In genomic region chr19:30229477-30229876, GRCm38 (mm10) we compare ENCODE assay signal across 32 mouse cellular contexts. TPM values are rescaled to one million over a fixed set of nuclear protein-coding genes. Genes with fewer than 3 reads are reported as not detected.
A peak's percentile ranks its signal among the peaks of the same experiment; 100 is the strongest.
DNase-seq lines count a peak whose midpoint lies in the region; ATAC-seq and TF ChIP-seq lines count a peak whose summit lies in the region.
"Had no signal": no experiment of that assay in that cellular context is flagged by ENCODE, and none has a peak within 500 bp of the region (broad histone marks: within the 10 kb centered on the region; RNA-seq: fewer than 3 reads in every experiment).

No protein-coding gene starts in this region.

- no peak for TF ChIP-seq CTCF in kidney, adult 2 months (conservative IDR thresholded peaks at IDR 0.05; ENCODE audit: insufficient read depth, insufficient read length, low read depth, low read length)

- no peak overlapping the region for H3K4me2 ChIP-seq in liver, embryonic 16.5 days (ENCODE audit: low read depth, low read length)
- no peak overlapping the region for H3K4me2 ChIP-seq in liver, embryonic 12.5 days
- H3K4me2 ChIP-seq: embryonic facial prominence, embryonic 13.5 days; forebrain, embryonic 12.5 days; forebrain, embryonic 15.5 days; heart, embryonic 13.5 days; hindbrain, embryonic 12.5 days; hindbrain, embryonic 15.5 days had no signal

- H3K36me3 ChIP-seq in kidney, adult 2 months (ENCODE audit: control insufficient read depth, insufficient read depth, low read length): no peaks in the 10 kb centered on the region
- H3K36me3 ChIP-seq in liver, embryonic 16.5 days (ENCODE audit: control insufficient read depth, insufficient read depth): no peaks in the 10 kb centered on the region
- H3K36me3 ChIP-seq in liver, embryonic 12.5 days: no peaks in the 10 kb centered on the region
- H3K36me3 ChIP-seq: embryonic facial prominence, embryonic 10.5 days; embryonic facial prominence, embryonic 13.5 days; forebrain, embryonic 12.5 days; forebrain, embryonic 15.5 days; heart, embryonic 13.5 days; hindbrain, embryonic 12.5 days; hindbrain, embryonic 15.5 days had no signal

- TF ChIP-seq POLR2A in kidney, adult 2 months (IDR thresholded peaks at IDR 0.05; ENCODE audit: low read depth, low read length): no peak

- no peak overlapping the region for H3K9ac ChIP-seq in liver, embryonic 16.5 days (ENCODE audit: low read depth, low read length)
- no peak overlapping the region for H3K9ac ChIP-seq in liver, embryonic 12.5 days
- H3K9ac ChIP-seq: embryonic facial prominence, embryonic 13.5 days; forebrain, embryonic 12.5 days; forebrain, embryonic 15.5 days; heart, embryonic 13.5 days; hindbrain, embryonic 12.5 days; hindbrain, embryonic 15.5 days had no signal

- no peak overlapping the region for H3K27ac ChIP-seq in kidney, adult 2 months (ENCODE audit: insufficient read depth, low read depth, low read length)
- H3K27ac ChIP-seq in liver, embryonic 16.5 days (ENCODE audit: low read length): no peak overlapping the region
- H3K27ac ChIP-seq in liver, embryonic 12.5 days: no peak overlapping the region
- H3K27ac ChIP-seq: embryonic facial prominence, embryonic 10.5 days; embryonic facial prominence, embryonic 13.5 days; forebrain, embryonic 12.5 days; forebrain, embryonic 15.5 days; heart, embryonic 13.5 days; hindbrain, embryonic 12.5 days; hindbrain, embryonic 15.5 days had no signal

- peak; percentile 41; the same call in 1 of the 2 replicates for ATAC-seq in liver, embryonic 16.5 days (ENCODE audit: low read depth)
- ATAC-seq in liver, embryonic 12.5 days: no peak
- ATAC-seq in frontal cortex, adult (ENCODE audit: low TSS enrichment): no peak
- ATAC-seq: activated CD4-positive, CD25-positive, alpha-beta regulatory T cell, adult 4 months; forebrain, embryonic 15.5 days had no signal

- no peak overlapping the region for H3K4me3 ChIP-seq in kidney, adult 2 months (ENCODE audit: insufficient read depth, low read depth, low read length)
- no peak overlapping the region for H3K4me3 ChIP-seq in liver, embryonic 16.5 days (ENCODE audit: low read depth, low read length)
- H3K4me3 ChIP-seq in liver, embryonic 12.5 days: no peak overlapping the region
- H3K4me3 ChIP-seq: embryonic facial prominence, embryonic 10.5 days; embryonic facial prominence, embryonic 13.5 days; erythroblast, embryonic 14.5 days; forebrain, embryonic 12.5 days; forebrain, embryonic 15.5 days; heart, embryonic 13.5 days; hindbrain, embryonic 12.5 days; hindbrain, embryonic 15.5 days had no signal

- H3K4me1 ChIP-seq in kidney, adult 2 months (ENCODE audit: control insufficient read depth, insufficient read depth, low read length): no peaks in the 10 kb centered on the region; the same call in 1 of the 2 replicates
- H3K4me1 ChIP-seq in liver, embryonic 16.5 days (ENCODE audit: control insufficient read depth, low read depth, low read length): no peaks in the 10 kb centered on the region; the same call in 1 of the 2 replicates
- H3K4me1 ChIP-seq in liver, embryonic 12.5 days: no peaks in the 10 kb centered on the region
- H3K4me1 ChIP-seq: embryonic facial prominence, embryonic 10.5 days; embryonic facial prominence, embryonic 13.5 days; forebrain, embryonic 12.5 days; forebrain, embryonic 15.5 days; heart, embryonic 13.5 days; hindbrain, embryonic 12.5 days; hindbrain, embryonic 15.5 days had no signal

- DNase-seq in heart, adult 11 months: peak; percentile 34
- no peak for DNase-seq in heart, postnatal 14 days
- peak; percentile 27 for DNase-seq in kidney, adult 2 months
- no peak for DNase-seq in kidney, adult 9 months
- DNase-seq: adrenal gland, adult 8-10 months; adrenal gland, postnatal 25 days; cerebellum, adult 11-12 months; cerebellum, adult 8-10 months; cerebellum, postnatal 10 days; cerebellum, postnatal 36 days; embryo, embryonic 11 days; gastrocnemius, postnatal 10 days; gastrocnemius, postnatal 36 days had no signal

- WGBS in kidney, adult 2 months: 73% methylated on average over 3 of the region's 3 CpGs
- 55% methylated on average over 3 of the region's 3 CpGs for WGBS in liver, embryonic 16.5 days (ENCODE audit: insufficient replicate concordance)
- WGBS in liver, embryonic 12.5 days (ENCODE audit: insufficient replicate concordance): 67% methylated on average over 3 of the region's 3 CpGs

- intact Hi-C loops in heart, postnatal 14 days (cut with DNase I): no loop called here

- H3K9me3 ChIP-seq in liver, embryonic 16.5 days (replicated peaks; ENCODE audit: control insufficient read depth, low read length): no peaks in the 10 kb centered on the region
- no peaks in the 10 kb centered on the region for H3K9me3 ChIP-seq in liver, embryonic 12.5 days (replicated peaks)
- H3K9me3 ChIP-seq: embryonic facial prominence, embryonic 10.5 days; embryonic facial prominence, embryonic 13.5 days; forebrain, embryonic 12.5 days; forebrain, embryonic 15.5 days; heart, embryonic 13.5 days; hindbrain, embryonic 12.5 days; hindbrain, embryonic 15.5 days had no signal

- no peaks in the 10 kb centered on the region for H3K27me3 ChIP-seq in kidney, adult 2 months (replicated peaks; ENCODE audit: control insufficient read depth, insufficient read depth, low read length)
- no peaks in the 10 kb centered on the region for H3K27me3 ChIP-seq in liver, embryonic 16.5 days (ENCODE audit: control insufficient read depth, insufficient read depth, low read depth, low read length)
- H3K27me3 ChIP-seq in liver, embryonic 12.5 days (replicated peaks): no peaks in the 10 kb centered on the region
- H3K27me3 ChIP-seq: embryonic facial prominence, embryonic 13.5 days; forebrain, embryonic 12.5 days; forebrain, embryonic 15.5 days; heart, embryonic 13.5 days; hindbrain, embryonic 12.5 days; hindbrain, embryonic 15.5 days had no signal

RNA-seq across cellular contexts. Expression of gene Mbl2, which starts 3.3 kb away (rescaled TPM):
- not detected for total RNA-seq in heart, postnatal 14 days (2021)
- polyA plus RNA-seq in kidney, adult 2 months (2012; rRNA removed): 0.59 and 0.73 TPM in 2 replicates
- polyA plus RNA-seq in liver, embryonic 16.5 days (2015; fragmentation: Nextera tagmentation; extraction: Ambion mirVana): 4.2 and 6.7 TPM in 2 replicates
- polyA plus RNA-seq in liver, embryonic 12.5 days (2016; fragmentation: Nextera tagmentation; extraction: Ambion mirVana): 0.12 and 0.41 TPM in 2 replicates
- total RNA-seq: adrenal gland, adult 8-10 months; adrenal gland, postnatal 25 days; gastrocnemius, postnatal 10 days; gastrocnemius, postnatal 36 days; granulocyte monocyte progenitor cell, adult 5-6 weeks; heart, adult 8-10 months; heart, postnatal 25 days; hematopoietic stem cell, adult 5-6 weeks had no signal
- polyA plus RNA-seq: activated CD4-positive, CD25-positive, alpha-beta regulatory T cell, adult 4 months; brain, embryonic 14.5 days; cortical plate, adult 2 months; embryonic facial prominence, embryonic 10.5 days; embryonic facial prominence, embryonic 13.5 days; forebrain, embryonic 12.5 days; forebrain, embryonic 15.5 days; heart, embryonic 13.5 days; heart, embryonic 16.5 days; hindbrain, embryonic 12.5 days had no signal

RNA-seq across cellular contexts. Expression of gene Gldc, which starts 54.2 kb away (rescaled TPM):
- under 1 TPM; 0.14 to 0.15 TPM for total RNA-seq in heart, postnatal 14 days (2021)
- 65.0 and 74.2 TPM in 2 replicates for polyA plus RNA-seq in kidney, adult 2 months (2012; rRNA removed)
- polyA plus RNA-seq in liver, embryonic 16.5 days (2015; fragmentation: Nextera tagmentation; extraction: Ambion mirVana): 25.6 and 28.5 TPM in 2 replicates
- 27.4 and 28.1 TPM in 2 replicates for polyA plus RNA-seq in liver, embryonic 12.5 days (2016; fragmentation: Nextera tagmentation; extraction: Ambion mirVana)
- total RNA-seq: gastrocnemius, postnatal 36 days; granulocyte monocyte progenitor cell, adult 5-6 weeks; hematopoietic stem cell, adult 5-6 weeks had no signal

Comparison
In these comparisons a context has a peak if more than half of its experiments do, and no peak if none do; other contexts are left out.
1. DNase-seq: peak in heart, adult 11 months (single experiment) and kidney, adult 2 months (single experiment); none in heart, postnatal 14 days (0 of 2) and kidney, adult 9 months (single experiment).